Mouse (Mus musculus) urinary bladder, adult 2 months (tissue): ENCODE data around the gene Cyb5r2. TPM values are rescaled to one million over a fixed set of nuclear protein-coding genes. Genes with fewer than 3 reads are reported as not detected.

ENCODE experiments used
- DNase-seq: peaks from one replicate; pipeline ENCODE4 v3.0.0; 2022; ENCODE audit warnings: low spot score
- polyA plus RNA-seq: library from polyadenylated mRNA; depleted of rRNA; stranded (reverse); fragments of >200 nt; gene quantifications from 2 replicates; pipeline ENCODE4 v1.2.3, GENCODE M21; 2012; rRNA removed

Cyb5r2 gene
- polyA plus RNA-seq, 1 experiment, result not detected

DNA sequence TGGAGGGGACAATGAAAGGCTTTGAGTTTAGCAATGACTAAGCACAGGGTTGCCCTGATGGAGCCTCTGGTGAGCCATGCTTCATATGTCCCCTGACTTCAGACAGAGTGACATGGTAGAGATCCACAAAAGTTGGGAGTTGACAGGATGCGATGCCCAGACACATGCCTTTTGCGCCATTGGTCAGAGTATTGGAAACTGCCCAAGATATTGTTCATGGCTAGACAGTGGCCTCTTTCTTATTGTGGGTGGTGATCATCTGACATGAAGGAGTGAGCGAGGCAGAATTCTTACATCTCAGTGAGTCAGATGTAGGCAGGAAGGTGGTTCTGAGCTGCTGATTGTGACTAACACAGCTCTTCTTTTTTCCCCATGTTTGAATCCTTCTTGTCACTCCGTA is 35.3 kb downstream of the Cyb5r2 start:
- DNase-seq, result no peak

DNA sequence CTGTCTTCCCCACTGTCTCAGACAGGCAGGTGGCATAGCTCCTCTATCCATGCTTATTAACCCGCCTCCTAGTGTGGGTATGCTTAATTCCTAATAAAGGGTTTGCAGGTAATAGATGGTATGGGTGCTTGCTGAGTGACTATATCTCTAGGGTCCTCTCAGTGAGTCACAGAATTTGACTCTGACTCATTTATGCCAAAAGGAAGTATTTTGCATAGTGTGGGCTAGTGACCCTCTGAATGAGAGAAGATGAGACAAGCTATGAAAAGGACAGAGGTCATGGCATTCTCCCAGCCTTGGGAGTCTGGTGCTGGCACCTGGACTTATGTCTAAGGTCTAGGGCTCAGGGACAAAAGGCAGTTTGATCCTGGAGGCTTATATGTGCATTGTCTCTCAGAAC is 37.1 kb downstream of the Cyb5r2 start:
- no peak for DNase-seq

DNA sequence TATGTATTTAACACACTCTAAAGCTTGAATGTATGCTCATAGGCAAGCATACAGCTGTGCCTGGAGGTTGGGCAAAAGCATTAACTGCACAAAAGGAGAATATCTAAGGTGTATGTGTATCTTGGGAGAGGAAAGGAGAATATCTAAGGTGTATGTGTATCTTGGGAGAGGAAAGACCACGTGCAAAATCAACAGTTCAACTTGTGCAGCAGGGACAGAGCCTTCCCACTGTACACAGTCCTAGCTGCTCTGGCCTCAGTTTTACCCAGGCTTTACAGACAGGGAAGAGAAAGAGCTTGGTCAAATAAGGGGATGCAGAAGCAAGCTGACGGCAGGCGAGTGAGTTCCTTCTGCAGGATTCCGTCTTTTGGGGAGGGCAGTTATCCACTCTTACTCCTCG is 43.8 kb downstream of the Cyb5r2 start:
- no peak for DNase-seq

DNA sequence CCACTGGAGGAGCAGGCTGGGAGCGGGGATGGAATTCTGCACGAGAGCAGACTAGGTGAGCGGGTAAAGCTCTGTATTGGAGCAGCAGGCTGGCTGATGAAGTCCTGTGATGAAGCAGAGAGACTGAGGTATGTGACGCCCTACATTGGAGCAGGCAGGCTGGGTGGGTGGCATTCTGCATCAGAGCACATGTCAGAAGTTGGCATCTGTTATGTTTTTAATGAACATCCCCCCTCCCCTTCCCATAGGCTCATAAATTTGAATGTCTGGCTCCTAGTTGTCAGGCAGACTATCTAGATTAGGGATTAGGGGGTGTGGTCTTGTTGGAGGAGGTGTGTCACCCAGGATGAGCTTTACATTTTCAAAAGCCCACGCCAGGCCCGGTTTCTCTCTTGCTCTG is 45.1 kb downstream of the Cyb5r2 start:
- no peak for DNase-seq

DNA sequence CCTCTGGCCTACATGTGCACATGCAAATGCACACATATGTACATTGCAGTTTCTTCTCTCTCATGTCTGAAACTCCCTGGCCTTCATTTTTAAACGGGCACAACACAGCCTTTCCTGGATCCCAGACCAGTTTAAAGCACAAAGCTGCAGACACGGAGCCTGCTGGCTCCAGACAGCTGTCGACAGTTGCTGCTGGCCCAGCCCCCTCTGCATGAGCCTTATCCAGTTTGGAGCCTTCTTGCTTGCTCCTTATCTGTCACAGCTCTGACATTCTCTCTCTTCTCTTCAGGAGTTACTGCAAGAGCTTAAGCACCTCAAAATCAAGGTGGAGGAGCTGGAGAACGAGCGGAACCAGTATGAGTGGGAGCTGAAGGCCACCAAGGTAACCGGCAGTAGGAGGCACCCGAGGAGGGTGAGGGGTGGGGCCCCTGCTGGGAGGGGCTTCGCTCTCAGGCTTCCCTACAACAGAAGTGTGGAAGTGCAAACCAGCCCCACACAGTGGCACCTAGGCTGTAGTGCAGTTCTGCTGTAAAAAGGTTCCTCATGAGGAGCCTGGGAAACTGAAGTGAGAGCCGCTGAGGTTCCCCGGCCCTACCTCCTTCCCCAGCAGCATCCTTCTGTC is 49.2 kb downstream of the Cyb5r2 start:
- DNase-seq, result no peak

DNA sequence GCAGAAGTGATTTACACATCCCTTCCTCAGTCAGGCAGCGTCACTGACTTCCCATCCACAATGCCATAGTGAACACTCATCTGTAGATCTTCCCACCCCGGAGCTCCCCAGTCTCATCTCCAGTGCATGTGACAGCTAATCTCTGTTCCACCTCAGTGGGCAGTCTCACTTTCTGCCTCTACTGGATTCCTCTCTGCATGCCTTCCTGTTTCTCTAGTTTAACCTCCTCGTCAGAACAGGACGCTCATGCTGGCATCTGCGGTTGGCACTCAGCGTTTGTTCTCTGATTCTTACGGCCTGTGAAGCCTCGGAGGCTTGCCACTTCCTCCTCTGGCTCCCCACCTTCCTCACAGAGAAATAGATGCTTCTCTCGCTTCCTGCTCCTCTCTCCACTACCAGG is 50.2 kb downstream of the Cyb5r2 start:
- no peak for DNase-seq

DNA sequence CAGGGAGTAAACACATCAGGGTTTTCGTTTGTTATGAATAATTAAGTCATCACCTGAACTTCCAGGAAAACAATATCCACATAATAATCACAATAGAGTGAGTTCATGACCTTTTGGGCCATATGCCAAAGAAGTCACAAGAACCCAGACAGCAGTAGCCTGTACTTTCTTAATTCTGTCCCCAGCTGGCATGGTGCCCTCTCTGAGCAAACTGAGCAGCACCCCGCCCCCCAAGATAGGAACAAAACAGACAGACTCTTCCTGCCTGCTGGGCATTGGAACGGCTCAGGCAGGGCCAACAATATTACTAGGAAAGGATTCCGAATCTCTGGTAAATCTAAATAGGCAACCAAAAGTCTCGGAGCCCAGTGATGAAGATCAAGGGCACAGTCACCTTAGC is 51.9 kb downstream of the Cyb5r2 start:
- no peak for DNase-seq

DNA sequence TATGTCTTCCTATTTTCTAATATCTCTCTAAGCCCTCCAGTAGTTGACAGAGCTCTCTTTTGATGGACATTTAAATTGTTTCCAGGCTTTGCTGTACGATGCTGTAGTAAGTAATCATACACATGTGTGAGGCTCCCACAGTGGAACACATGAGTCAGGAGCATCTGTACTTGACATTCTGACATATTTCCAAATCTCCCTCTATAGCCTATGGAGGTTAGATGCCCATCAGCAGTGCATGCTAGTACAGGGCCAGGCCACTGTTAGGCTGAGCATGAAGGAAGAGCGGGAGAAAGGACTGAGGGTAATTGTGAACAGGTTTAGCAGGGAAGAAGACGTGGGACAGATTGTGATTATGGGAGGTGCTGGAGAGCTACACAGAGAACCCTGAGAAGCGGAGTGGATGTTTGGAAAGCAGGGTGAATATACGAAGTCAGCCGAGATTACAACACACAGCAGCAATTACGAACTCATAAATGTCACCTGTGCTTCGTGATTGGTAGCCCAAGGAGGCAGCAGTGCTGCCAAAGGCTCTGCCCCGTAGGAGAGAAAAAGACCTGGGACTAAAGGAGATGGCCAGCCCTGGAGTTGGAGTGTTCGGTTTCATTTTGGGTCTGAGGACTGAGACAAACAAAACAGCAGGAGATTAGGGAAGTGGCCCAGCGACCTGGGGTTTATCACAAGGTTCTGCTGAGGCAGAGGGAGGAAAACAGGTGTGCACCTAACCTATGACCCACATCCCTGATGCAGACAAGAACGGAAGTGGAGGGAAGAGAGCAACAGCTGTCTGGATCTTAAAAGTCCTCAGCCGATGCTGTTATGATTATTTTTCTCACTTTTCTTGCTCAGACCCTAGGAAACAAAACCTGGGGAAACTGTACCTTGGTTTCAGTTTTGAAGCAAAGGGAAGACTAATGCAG is 55.1 kb downstream of the Cyb5r2 start:
- DNase-seq, result no peak

DNA sequence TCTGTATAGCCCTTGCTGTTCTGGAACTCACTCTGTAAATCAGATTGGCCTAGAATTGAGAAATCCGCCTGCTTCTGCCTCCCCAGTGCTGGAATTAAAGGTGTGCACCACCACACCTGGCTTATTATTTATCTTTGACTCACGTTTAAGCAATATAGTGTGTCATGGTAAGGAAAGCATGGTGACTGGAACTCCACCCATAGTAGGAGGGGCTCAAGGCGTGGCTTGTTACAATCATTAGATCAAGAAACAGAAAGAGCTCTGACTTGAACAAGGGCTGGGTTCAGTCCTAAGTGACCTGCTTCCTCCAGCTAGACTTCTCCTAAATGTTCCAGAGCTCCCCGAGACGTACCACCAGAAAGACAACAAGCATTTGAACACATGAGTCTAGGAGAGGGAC is 57.2 kb downstream of the Cyb5r2 start:
- no peak for DNase-seq

DNA sequence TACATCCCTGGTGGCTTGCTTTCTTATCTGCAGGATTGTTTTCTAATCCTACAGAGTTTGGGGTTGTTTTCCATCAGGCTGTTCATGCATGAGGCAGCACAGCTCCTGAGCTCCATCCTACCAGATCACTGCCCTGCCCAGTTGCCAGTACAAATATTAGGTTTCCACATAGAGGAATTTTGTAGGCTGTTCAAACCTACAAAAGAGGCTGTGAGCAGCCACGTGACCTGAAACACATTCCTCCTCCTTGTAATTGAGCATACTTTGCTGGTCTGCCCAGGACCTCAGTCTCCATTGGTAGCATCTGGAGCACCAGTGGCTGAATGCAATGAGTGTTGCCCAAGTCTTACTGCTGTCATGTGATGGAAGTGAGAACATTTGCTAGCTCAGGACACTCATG is 57.9 kb downstream of the Cyb5r2 start:
- no peak for DNase-seq

Other genes with a start within 250 kb of the Cyb5r2 start
- 20.0 and 21.6 TPM in 2 replicates for gene Olfml1, start 190.6 kb downstream of the Cyb5r2 start, polyA plus RNA-seq
- gene Ppfibp2, start 162.8 kb downstream of the Cyb5r2 start, polyA plus RNA-seq, result 73.4 and 81.1 TPM in 2 replicates
- not detected in 2 replicates for gene 5330417H12Rik, start 132.9 kb downstream of the Cyb5r2 start, polyA plus RNA-seq
- not detected in 2 replicates for gene Ovch2, start 43.2 kb upstream of the Cyb5r2 start, polyA plus RNA-seq
- not detected in 2 replicates for gene Olfr467, start 54.2 kb upstream of the Cyb5r2 start, polyA plus RNA-seq
- gene Olfr469, start 67.5 kb upstream of the Cyb5r2 start, polyA plus RNA-seq, result not detected in 2 replicates
- not detected in 2 replicates for gene Olfr470, start 89.5 kb upstream of the Cyb5r2 start, polyA plus RNA-seq
- not detected in 2 replicates for gene Olfr472, start 139.9 kb upstream of the Cyb5r2 start, polyA plus RNA-seq
- not detected in 2 replicates for gene Olfr473, start 172.4 kb upstream of the Cyb5r2 start, polyA plus RNA-seq
- gene Olfr474, start 196.6 kb upstream of the Cyb5r2 start, polyA plus RNA-seq, result not detected in 2 replicates
- gene Olfr476, start 206.8 kb upstream of the Cyb5r2 start, polyA plus RNA-seq, result not detected in 2 replicates
- not detected in 2 replicates for gene Olfr477, start 228.7 kb upstream of the Cyb5r2 start, polyA plus RNA-seq